Mouse (Mus musculus) Patski (cell line): ENCODE results near the gene Stil. TPM values are rescaled to one million over a fixed set of nuclear protein-coding genes. Genes with fewer than 3 reads are reported as not detected.

Experiments
- ATAC-seq: fragments of 100-300 bp; one replicate; pipeline ENCODE4 v1.8.0; 2021
- CTCF ChIA-PET: fragments of 350-600 bp; sonication (Branson Sonifier 250); formaldehyde crosslinking; loops from one replicate; lab custom pipeline; 2022; ENCODE audit warnings: inconsistent platforms; lab: Charles Lee
- POLR2A ChIA-PET: fragments of 350-600 bp; sonication (Branson Sonifier 250); formaldehyde crosslinking; loops from one replicate; lab custom pipeline; 2022; ENCODE audit warnings: antibody characterized with exemption, inconsistent platforms; lab: Charles Lee
- DNase-seq: peaks from one replicate; pipeline ENCODE4 v3.0.0-alpha.2; 2011; ENCODE audit warnings: low read depth, low spot score
- H3K27me3 ChIP-seq: fragments of 371-371 bp; one replicate; pipeline ENCODE4 v1.5.1; 2021
- CTCF ChIP-seq: fragments of 100-300 bp; IDR thresholded peaks from one replicate; pipeline ENCODE4 v1.5.1; 2021
- in situ Hi-C: fragments of 300-500 bp; cut with MboI; formaldehyde crosslinking; loops from 3 replicates; pipeline ENCODE4 v1.11.1; 2018; ENCODE audit warnings: low pct_unique_long_range_greater_than_20kb, mixed read lengths
- polyA plus RNA-seq: library from polyadenylated mRNA; unstranded; gene quantifications from one replicate; pipeline ENCODE4 v1.2.3, GENCODE M21; 2021

Gene Stil
- polyA plus RNA-seq, 1 experiment from 2014 or later: 6.4 TPM

DNA sequence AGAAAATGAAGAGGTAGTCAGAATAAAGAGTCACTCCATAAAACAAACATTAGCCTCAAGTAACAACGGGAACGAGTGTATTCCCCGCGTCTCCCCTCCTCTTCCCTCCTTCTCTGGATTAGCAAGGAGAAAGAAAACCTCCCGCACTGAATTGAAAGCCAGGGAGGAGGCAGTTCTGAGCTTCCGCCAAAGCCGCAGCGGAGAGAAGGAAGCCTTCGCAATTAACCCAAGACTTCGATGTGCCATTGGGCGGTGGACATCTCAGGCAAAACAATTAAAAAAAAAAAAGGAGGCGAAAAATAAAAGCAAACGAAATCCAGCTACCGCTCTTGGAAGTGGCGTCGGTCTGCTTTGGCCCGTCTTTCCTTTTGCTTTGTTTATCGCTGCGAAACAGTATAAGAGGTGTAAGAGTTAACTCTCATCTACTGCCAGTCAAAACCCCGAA is 58.4 kb downstream of the Stil start:
- H3K27me3 ChIP-seq: no peaks in the 10 kb centered on the region
- TF ChIP-seq CTCF: no peak
- CTCF ChIA-PET: interaction anchor here (0.6 kb wide), 1 partner anchor 67 kb away, joined by 3 read pairs; no protein-coding TSS in a partner anchor
- DNase-seq (no peak), ATAC-seq (no peak)
- POLR2A ChIA-PET: no interaction called here
- in situ Hi-C loops: no loop called here

GRCm38 (mm10) chr4:115058871-115059590 is 59.1 kb downstream of the Stil start:
- ChIA-PET POLR2A (no interaction called here), CTCF (no interaction called here)
- no peak for TF ChIP-seq CTCF
- DNase-seq (no peak), ATAC-seq (no peak)
- no peaks in the 10 kb centered on the region for H3K27me3 ChIP-seq
- in situ Hi-C loops: no loop called here

DNA sequence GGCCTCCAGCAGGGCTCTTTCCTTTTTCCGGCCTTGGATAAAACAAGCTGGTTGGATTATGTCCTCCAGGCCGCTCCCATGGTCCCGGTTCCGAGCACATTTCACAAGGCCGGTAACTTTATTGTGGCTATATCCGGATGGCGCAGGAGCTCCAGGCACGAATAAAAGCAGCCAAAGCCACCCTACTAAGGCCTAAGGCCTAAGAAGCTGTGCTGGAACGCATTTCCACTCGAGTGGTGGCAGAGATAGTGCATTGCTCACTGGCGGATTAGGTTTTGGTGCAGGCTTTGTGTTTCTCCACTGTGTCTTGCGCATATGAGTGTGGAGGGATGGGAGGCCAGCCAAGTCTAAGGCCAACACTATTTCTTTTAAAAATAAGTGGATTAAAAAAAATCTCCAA is 59.9 kb downstream of the Stil start:
- ChIA-PET POLR2A (no interaction called here), CTCF (interaction anchor here (1.5 kb wide), 1 partner anchor 26 kb away, joined by 3 read pairs; no protein-coding TSS in a partner anchor)
- TF ChIP-seq CTCF: no peak
- DNase-seq: no peak
- no peak for ATAC-seq
- in situ Hi-C loops: no loop called here
- H3K27me3 ChIP-seq: no peaks in the 10 kb centered on the region

DNA sequence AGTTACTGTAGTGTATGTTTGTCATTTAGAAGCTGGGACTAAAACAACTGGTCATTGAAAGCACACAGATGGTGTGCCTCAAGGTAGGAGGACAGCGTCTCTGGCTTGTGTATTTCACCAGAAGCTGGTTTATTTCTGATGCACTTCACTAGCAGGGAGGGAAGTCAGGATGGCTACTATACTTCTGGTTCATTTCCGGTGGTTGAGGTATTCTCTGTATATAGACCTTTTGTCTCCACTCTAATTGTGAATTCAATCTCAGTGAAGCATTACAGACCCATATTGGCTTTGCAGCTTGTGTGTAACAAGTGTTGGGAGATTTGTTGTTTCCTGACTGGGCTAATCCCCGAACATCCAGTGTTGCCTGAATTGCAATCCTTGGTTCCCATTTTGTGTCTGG is 60.8 kb downstream of the Stil start:
- no peak for TF ChIP-seq CTCF
- in situ Hi-C loops: no loop called here
- no peak for DNase-seq
- ChIA-PET POLR2A (no interaction called here), CTCF (interaction anchor here (1.5 kb wide), 1 partner anchor 25 kb away, joined by 3 read pairs; no protein-coding TSS in a partner anchor)
- no peaks in the 10 kb centered on the region for H3K27me3 ChIP-seq
- ATAC-seq: no peak

DNA sequence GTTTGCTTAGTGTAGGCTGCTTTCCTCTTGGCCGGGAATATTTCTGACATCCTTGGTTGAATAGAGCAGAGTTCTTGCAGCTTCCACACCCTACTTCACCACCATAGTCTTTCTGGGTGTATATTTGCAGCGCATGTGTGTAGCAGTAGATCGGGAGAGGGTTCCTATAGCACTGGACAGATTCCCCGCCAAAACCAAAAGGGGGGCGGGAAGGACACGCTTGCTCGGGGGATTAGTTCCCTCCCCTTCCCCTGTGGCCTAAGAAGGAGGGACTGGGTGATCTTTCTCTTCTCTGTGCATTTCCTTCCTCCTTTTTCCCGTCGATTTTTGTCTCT is 62.5 kb downstream of the Stil start:
- H3K27me3 ChIP-seq: no peaks in the 10 kb centered on the region
- POLR2A ChIA-PET: interaction anchor here (0.5 kb wide), 1 partner anchor 677 kb away, joined by 3 read pairs; no protein-coding TSS in a partner anchor
- no peak for ATAC-seq

GRCm38 (mm10) chr4:115062875-115063517 is 63.0 kb downstream of the Stil start:
- ChIA-PET POLR2A (interaction anchor here (0.5 kb wide), 1 partner anchor 676 kb away, joined by 3 read pairs; no protein-coding TSS in a partner anchor), CTCF (interaction anchor here (1.1 to 1.8 kb wide), 4 partner anchors 16 to 25 kb away, joined by 3 to 6 read pairs (median 4); no protein-coding TSS in a partner anchor)
- DNase-seq: no peak
- in situ Hi-C loops: no loop called here
- H3K27me3 ChIP-seq: no peaks in the 10 kb centered on the region
- ATAC-seq: peak; percentile 68
- no peak for TF ChIP-seq CTCF

More for the DNA sequence above, 62.5 kb downstream of the Stil start:
- CTCF ChIA-PET: interaction anchor here (1.1 to 1.8 kb wide), 4 partner anchors 16 to 24 kb away, joined by 3 to 6 read pairs (median 4); no protein-coding TSS in a partner anchor
- no peak for DNase-seq
- in situ Hi-C loops: no loop called here
- TF ChIP-seq CTCF: no peak

DNA sequence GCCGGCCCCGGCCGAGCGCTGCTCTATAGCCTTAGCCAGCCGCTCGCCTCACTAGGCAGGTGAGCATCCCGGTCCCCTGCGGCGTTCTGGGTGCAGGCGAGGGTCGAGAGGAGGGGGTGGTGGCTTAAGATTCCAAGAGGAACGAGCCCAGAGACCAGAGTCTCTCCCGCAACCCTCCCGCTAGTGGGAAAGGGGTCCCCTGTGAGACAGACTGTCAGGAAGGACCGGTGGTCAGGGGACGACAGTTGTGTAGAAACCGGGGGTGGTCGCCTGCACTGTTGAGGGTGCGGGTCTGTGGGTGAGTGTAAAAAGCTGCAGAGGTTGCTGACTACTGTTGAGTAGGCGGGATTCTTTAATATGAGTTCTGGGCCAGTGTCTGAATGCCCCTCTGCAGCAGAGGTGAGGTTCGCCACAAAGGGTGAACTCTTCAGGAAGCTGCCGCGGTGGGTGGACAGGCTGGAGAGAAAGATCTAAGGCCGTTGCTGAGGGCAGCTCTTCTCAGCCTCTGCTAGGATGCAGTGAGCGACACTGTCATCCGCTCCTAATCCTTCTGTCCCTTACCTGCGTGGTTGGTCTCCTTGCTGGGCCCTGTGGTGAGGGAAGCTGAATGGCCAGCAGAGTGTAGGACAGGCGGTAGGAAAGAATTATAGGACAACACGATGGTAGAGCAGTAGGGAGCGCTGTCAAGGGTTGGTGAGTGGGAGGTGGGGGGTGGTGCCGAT is 63.7 kb downstream of the Stil start:
- TF ChIP-seq CTCF: no peak
- in situ Hi-C loops: no loop called here
- no peaks in the 10 kb centered on the region for H3K27me3 ChIP-seq
- no peak for ATAC-seq
- POLR2A ChIA-PET: no interaction called here
- no peak for DNase-seq
- CTCF ChIA-PET: interaction anchor here (1.8 kb wide), 1 partner anchor 23 kb away, joined by 6 read pairs; no protein-coding TSS in a partner anchor

GRCm38 (mm10) chr4:115071668-115072067 is 71.7 kb downstream of the Stil start:
- ChIA-PET CTCF (interaction anchor here (2.4 kb wide), 1 partner anchor 14 kb away, joined by 10 read pairs; no protein-coding TSS in a partner anchor), POLR2A (no interaction called here)
- in situ Hi-C loops: no loop called here
- DNase-seq (no peak), ATAC-seq (no peak)
- no peaks in the 10 kb centered on the region for H3K27me3 ChIP-seq
- TF ChIP-seq CTCF: no peak

- ATAC-seq (peak; percentile 93), DNase-seq (no peak)
- TF ChIP-seq CTCF: no peak
- in situ Hi-C loops: no loop called here
- POLR2A ChIA-PET: interaction anchor here (0.6 kb wide), 1 partner anchor 972 kb away, joined by 4 read pairs; no protein-coding TSS in a partner anchor
- H3K27me3 ChIP-seq: no peaks in the 10 kb centered on the region
- CTCF ChIA-PET: interaction anchor here (1.7 kb wide), 1 partner anchor 11 kb away, joined by 8 read pairs; no protein-coding TSS in a partner anchor
Observed at GRCm38 (mm10) chr4:115074789-115075188, 74.8 kb downstream of the Stil start.
